8 mouse cellular contexts compared by ENCODE assay signal in genomic region chr10:116197416-116197939, GRCm38 (mm10).
DNase-seq lines count a peak whose midpoint lies in the region; ATAC-seq and TF ChIP-seq lines count a peak whose summit lies in the region.

No protein-coding gene starts in this region.

- no peaks in the 10 kb centered on the region for H3K4me1 ChIP-seq in hindbrain, embryonic 11.5 days (replicated peaks; ENCODE audit: control insufficient read depth, insufficient read depth, low read length)
- peaks cover 13% of the 10 kb centered on the region for H3K4me1 ChIP-seq in hindbrain, embryonic 10.5 days (replicated peaks)
- no peaks in the 10 kb centered on the region for H3K4me1 ChIP-seq in MEL (ENCODE audit: control insufficient read depth in 1 of 2, insufficient read depth in 2 of 2, low read length in 2 of 2)
- peaks cover 5% of the 10 kb centered on the region; the same call in 1 of the 2 replicates for H3K4me1 ChIP-seq in embryonic facial prominence, embryonic 15.5 days

- no peak overlapping the region for H3K4me3 ChIP-seq in hindbrain, embryonic 11.5 days (ENCODE audit: low read depth, low read length)
- no peak overlapping the region for H3K4me3 ChIP-seq in hindbrain, embryonic 10.5 days
- no peak overlapping the region for H3K4me3 ChIP-seq in MEL (ENCODE audit: control insufficient read depth in 1 of 2, insufficient read depth in 1 of 2, low read depth in 2 of 2, low read length in 2 of 2)
- 0 out of 2 replicates have a peak overlapping the region, but pooled peaks have one; percentile 1 for H3K4me3 ChIP-seq in embryonic facial prominence, embryonic 15.5 days (replicated peaks)

- H3K4me2 ChIP-seq in hindbrain, embryonic 11.5 days (replicated peaks; ENCODE audit: low read depth, low read length), result no peak overlapping the region
- H3K4me2 ChIP-seq in embryonic facial prominence, embryonic 15.5 days (replicated peaks), result peak overlapping the region; percentile 19

- H3K79me2 ChIP-seq in MEL (ENCODE audit: control insufficient read depth, insufficient read depth, low read length, poor library complexity), result no peaks in the 10 kb centered on the region

- no peaks in the 10 kb centered on the region for H3K27me3 ChIP-seq in hindbrain, embryonic 11.5 days (ENCODE audit: control insufficient read depth, insufficient read depth, low read length)
- no peaks in the 10 kb centered on the region for H3K27me3 ChIP-seq in hindbrain, embryonic 10.5 days (ENCODE audit: insufficient read depth, poor library complexity, severe bottlenecking)
- H3K27me3 ChIP-seq in MEL (ENCODE audit: control insufficient read depth in 1 of 2, insufficient read depth in 2 of 2, low read length in 2 of 2), result no peaks in the 10 kb centered on the region
- H3K27me3 ChIP-seq in embryonic facial prominence, embryonic 15.5 days, result no peaks in the 10 kb centered on the region

- TF ChIP-seq POLR2A in MEL (IDR thresholded peaks at IDR 0.05; ENCODE audit: control insufficient read depth in 1 of 2, insufficient read depth in 1 of 2, low read depth in 1 of 2, low read length in 2 of 2, poor library complexity in 1 of 2), result no peak

- no peaks in the 10 kb centered on the region for H3K9me3 ChIP-seq in hindbrain, embryonic 11.5 days (ENCODE audit: control insufficient read depth, low read length)
- H3K9me3 ChIP-seq in hindbrain, embryonic 10.5 days, result no peaks in the 10 kb centered on the region
- H3K9me3 ChIP-seq in MEL (replicated peaks; ENCODE audit: insufficient read depth, low read length), result no peaks in the 10 kb centered on the region
- no peaks in the 10 kb centered on the region for H3K9me3 ChIP-seq in embryonic facial prominence, embryonic 15.5 days (replicated peaks)

- WGBS in hindbrain, embryonic 11.5 days, result 19% methylated on average over 4 of the region's 4 CpGs
- 24% methylated on average over 4 of the region's 4 CpGs for WGBS in hindbrain, embryonic 10.5 days
- 11% methylated on average over 4 of the region's 4 CpGs for WGBS in embryonic facial prominence, embryonic 15.5 days

- no peak overlapping the region for H3K9ac ChIP-seq in hindbrain, embryonic 11.5 days (ENCODE audit: low read depth, low read length)
- no peak overlapping the region for H3K9ac ChIP-seq in MEL (ENCODE audit: control insufficient read depth, low read depth, low read length, poor library complexity, severe bottlenecking)
- no peak overlapping the region for H3K9ac ChIP-seq in embryonic facial prominence, embryonic 15.5 days

- peak; percentile 87 for TF ChIP-seq RAD21 in MEL (IDR thresholded peaks at IDR 0.05; ENCODE audit: low read depth, low read length)

- ATAC-seq in hindbrain, embryonic 11.5 days (ENCODE audit: low FRiP score), result peak; percentile 52
- no peak for ATAC-seq in embryonic facial prominence, embryonic 15.5 days (ENCODE audit: insufficient number of reproducible peaks, low FRiP score, low TSS enrichment, low read depth)

- H3K36me3 ChIP-seq in hindbrain, embryonic 11.5 days (ENCODE audit: control insufficient read depth, insufficient read depth, low read length), result no peaks in the 10 kb centered on the region
- H3K36me3 ChIP-seq in hindbrain, embryonic 10.5 days, result no peaks in the 10 kb centered on the region
- no peaks in the 10 kb centered on the region for H3K36me3 ChIP-seq in MEL (ENCODE audit: control insufficient read depth in 1 of 2, insufficient read depth in 2 of 2, low read length in 2 of 2)
- H3K36me3 ChIP-seq in embryonic facial prominence, embryonic 15.5 days, result no peaks in the 10 kb centered on the region

- peak; percentile 15 to 75 (median 50); a peak in 4 of 6 replicates for TF ChIP-seq CTCF in MEL (IDR thresholded peaks at IDR 0.05 in 2 of 3, conservative IDR thresholded peaks at IDR 0.05 in 1 of 3; ENCODE audit: control insufficient read depth in 1 of 3, insufficient read depth in 1 of 3, low read depth in 2 of 3, low read length in 3 of 3, poor library complexity in 1 of 3, severe bottlenecking in 1 of 3)

- H3K27ac ChIP-seq in hindbrain, embryonic 11.5 days (ENCODE audit: low read depth, low read length), result no peak overlapping the region
- H3K27ac ChIP-seq in hindbrain, embryonic 10.5 days, result no peak overlapping the region
- no peak overlapping the region for H3K27ac ChIP-seq in MEL (ENCODE audit: control insufficient read depth, low read depth, low read length)
- no peak overlapping the region for H3K27ac ChIP-seq in embryonic facial prominence, embryonic 15.5 days (replicated peaks)

- TF ChIP-seq EP300 in MEL (IDR thresholded peaks at IDR 0.05; ENCODE audit: low read depth in 1 of 2, low read length in 2 of 2), result no peak

- DNase-seq in hindbrain, embryonic 11.5 days (ENCODE audit: low spot score), result peak; percentile 77
- DNase-seq in hindbrain, embryonic 10.5 days (ENCODE audit: low spot score), result no peak
- DNase-seq in MEL (ENCODE audit: low read depth, low spot score), result peak; percentile 51
- DNase-seq in kidney, postnatal 10 days, result peak; percentile 30
- peak; percentile 78 for DNase-seq in retina, postnatal 1 day
- no peak for DNase-seq in Muller cell, postnatal 12 days (ENCODE audit: inconsistent ontology term)
- no peak for DNase-seq in adrenal gland, adult 8-10 months

TF ChIP-seq in MEL, 35 proteins besides CTCF, POLR2A, EP300 and RAD21:
- TF ChIP-seq KAT2A (conservative IDR thresholded peaks at IDR 0.05; ENCODE audit: low read depth, low read length) (no peak), ZC3H11A (IDR thresholded peaks at IDR 0.05; ENCODE audit: low read depth, low read length) (peak; percentile 74), SMC3 (IDR thresholded peaks at IDR 0.05; ENCODE audit: low read depth, low read length) (peak; percentile 74)

Comparison
In these comparisons a context has a peak if more than half of its experiments do, and no peak if none do; other contexts are left out.
1. DNase-seq: peak in hindbrain, embryonic 11.5 days (single experiment), MEL (single experiment), kidney, postnatal 10 days (single experiment) and retina, postnatal 1 day (single experiment); none in hindbrain, embryonic 10.5 days (single experiment), Muller cell, postnatal 12 days (single experiment) and adrenal gland, adult 8-10 months (single experiment).